Mouse (Mus musculus): ENCODE results near the gene Golga5.

Gene Golga5

GRCm38 (mm10) chr12:102468894-102469764 lies at the start of gene Golga5:
Gene Golga5, plus strand, starts transcription at chr12:102469135.
- DNase-seq (ENCODE audit: low spot score in 2 of 2): peak; percentile 96

GRCm38 (mm10) chr12:102419544-102419943 lies 49.4 kb upstream of the Golga5 start:
- no peak for DNase-seq (ENCODE audit: low spot score in 2 of 2)

- DNase-seq (ENCODE audit: low spot score in 2 of 2): peak in 1 of 2 experiments; percentile 35
These were observed 48.6 kb upstream of the Golga5 start for GRCm38 (mm10) chr12:102420168-102420890.

GRCm38 (mm10) chr12:102422065-102422464 lies 46.9 kb upstream of the Golga5 start:
- no peak for DNase-seq (ENCODE audit: low spot score in 2 of 2)

- DNase-seq (ENCODE audit: low spot score in 2 of 2): no peak
These were observed 46.2 kb upstream of the Golga5 start for GRCm38 (mm10) chr12:102422623-102423320.

- DNase-seq (ENCODE audit: low spot score in 2 of 2): no peak
These were observed 45.3 kb upstream of the Golga5 start for GRCm38 (mm10) chr12:102423625-102424024.

- no peak for DNase-seq (ENCODE audit: low spot score in 2 of 2)
These were observed 44.5 kb upstream of the Golga5 start for GRCm38 (mm10) chr12:102424456-102424855.

GRCm38 (mm10) chr12:102425048-102425578 lies 43.8 kb upstream of the Golga5 start:
- no peak for DNase-seq (ENCODE audit: low spot score in 2 of 2)

- DNase-seq (ENCODE audit: low spot score in 2 of 2): peak; percentile 40 to 53
These were observed 42.6 kb upstream of the Golga5 start for GRCm38 (mm10) chr12:102426285-102426684.

- DNase-seq (ENCODE audit: low spot score in 2 of 2): no peak
These were observed 39.3 kb upstream of the Golga5 start for GRCm38 (mm10) chr12:102429656-102430055.

- peak; percentile 32 to 38 for DNase-seq (ENCODE audit: low spot score in 2 of 2)
These were observed 38.7 kb upstream of the Golga5 start for GRCm38 (mm10) chr12:102430228-102430627.

GRCm38 (mm10) chr12:102432238-102432637 lies 36.7 kb upstream of the Golga5 start:
- no peak for DNase-seq (ENCODE audit: low spot score in 2 of 2)

GRCm38 (mm10) chr12:102434107-102434506 lies 34.8 kb upstream of the Golga5 start:
- no peak for DNase-seq (ENCODE audit: low spot score in 2 of 2)

- no peak for DNase-seq (ENCODE audit: low spot score in 2 of 2)
These were observed 31.9 kb upstream of the Golga5 start for GRCm38 (mm10) chr12:102436939-102437526.

GRCm38 (mm10) chr12:102437952-102438351 lies 31.0 kb upstream of the Golga5 start:
- no peak for DNase-seq (ENCODE audit: low spot score in 2 of 2)

GRCm38 (mm10) chr12:102438983-102439631 lies 29.8 kb upstream of the Golga5 start:
- DNase-seq (ENCODE audit: low spot score in 2 of 2): no peak

- peak; percentile 97 to 98 for DNase-seq (ENCODE audit: low spot score in 2 of 2)
These were observed 29.3 kb upstream of the Golga5 start, which contains the start of gene Lgmn for GRCm38 (mm10) chr12:102439632-102440023. Gene Lgmn, minus strand, starts transcription at chr12:102439813.

- no peak for DNase-seq (ENCODE audit: low spot score in 2 of 2)
These were observed 28.4 kb upstream of the Golga5 start for GRCm38 (mm10) chr12:102440551-102440950.

- DNase-seq (ENCODE audit: low spot score in 2 of 2): no peak
These were observed 27.8 kb upstream of the Golga5 start for GRCm38 (mm10) chr12:102441141-102441540.

- no peak for DNase-seq (ENCODE audit: low spot score in 2 of 2)
These were observed 26.3 kb upstream of the Golga5 start for GRCm38 (mm10) chr12:102442639-102443038.

- no peak for DNase-seq (ENCODE audit: low spot score in 2 of 2)
These were observed 25.3 kb upstream of the Golga5 start for GRCm38 (mm10) chr12:102443676-102444075.
